Mouse (Mus musculus) G1E (cell line): ENCODE data around the gene Syne2. TPM values are rescaled to one million over a fixed set of nuclear protein-coding genes. Genes with fewer than 3 reads are reported as not detected.
"Not testable (repeated sequence)": the region's sequence is repeated elsewhere in the genome, so short reads cannot be mapped to it uniquely, and the experiment has no call there.

Experiments
- ATAC-seq: 2 replicates; pipeline ENCODE4 v1.8.0; 2016; ENCODE audit warnings: mild to moderate bottlenecking; ENCODE audit not compliant: insufficient number of reproducible peaks, poor library complexity, low FRiP score, severe bottlenecking; ENCODE audit errors: extremely low read depth
- DNase-seq: peaks from one replicate; pipeline ENCODE4 v3.0.0; 2012; ENCODE audit warnings: low spot score
- H3K27me3 ChIP-seq: 2 replicates; pipeline ENCODE4 v1.6.1; 2012; ENCODE audit warnings: mild to moderate bottlenecking, low read length, inconsistent platforms; ENCODE audit not compliant: insufficient read depth
- H3K36me3 ChIP-seq: replicated peaks from 2 replicates; pipeline ENCODE3; 2012; ENCODE audit warnings: mild to moderate bottlenecking, inconsistent platforms
- H3K4me1 ChIP-seq: 2 replicates; pipeline ENCODE4 v1.6.1; 2012; ENCODE audit warnings: low read depth, low read length, inconsistent platforms, mixed read lengths; ENCODE audit not compliant: insufficient read depth
- H3K4me3 ChIP-seq: 2 replicates; pipeline ENCODE4 v1.5.1; 2012; ENCODE audit warnings: low read depth, mild to moderate bottlenecking, inconsistent platforms, low read length, moderate library complexity, mixed read lengths
- H3K9me3 ChIP-seq: replicated peaks from 2 replicates; pipeline ENCODE4 v1.6.1; 2012; ENCODE audit warnings: inconsistent platforms
- CTCF ChIP-seq: IDR thresholded peaks from 2 replicates; pipeline ENCODE4 v1.5.1; 2012; ENCODE audit warnings: low read depth, low read length, inconsistent platforms, mixed read lengths
- GATA1 ChIP-seq: IDR thresholded peaks from 2 replicates; pipeline ENCODE4 v1.6.1; 2012; ENCODE audit warnings: borderline replicate concordance, low read length, inconsistent platforms, mixed read lengths
- GATA2 ChIP-seq: IDR thresholded peaks from 2 replicates; pipeline ENCODE4 v1.6.1; 2012; ENCODE audit warnings: low read depth, low read length, inconsistent platforms, borderline replicate concordance
- POLR2AphosphoS5 ChIP-seq: IDR thresholded peaks from 2 replicates; pipeline ENCODE4 v1.6.1; 2012; ENCODE audit warnings: low read depth, low read length, inconsistent platforms; ENCODE audit not compliant: insufficient replicate concordance
- TAL1 ChIP-seq: conservative IDR thresholded peaks from 2 replicates; pipeline ENCODE4 v1.6.1; 2012; ENCODE audit warnings: low read depth, low read length, inconsistent platforms, mixed read lengths
- polyA plus RNA-seq: library from polyadenylated mRNA; stranded (reverse); fragments of >175 nt; gene quantifications from 2 replicates; pipeline ENCODE4 v1.2.3, GENCODE M21; 2012
- total RNA-seq, 2 experiments: library from RNA; stranded (forward) in 1 of 2; stranded (reverse) in 1 of 2; fragments of 200-1000 nt in 1 of 2; fragments of >200 nt in 1 of 2; fragmentation: Nextera tagmentation in 1 of 2; gene quantifications; 2 replicates each; pipeline ENCODE4 v1.2.3; 2014 to 2017

The Syne2 gene
- total and polyA plus RNA-seq, 3 experiments, result 0.82 TPM; not detected in 2

- no peak for DNase-seq
- ATAC-seq, result no peak
These were observed 318.8 kb downstream of the Syne2 start for GRCm38 (mm10) chr12:76136701-76137100.

DNA sequence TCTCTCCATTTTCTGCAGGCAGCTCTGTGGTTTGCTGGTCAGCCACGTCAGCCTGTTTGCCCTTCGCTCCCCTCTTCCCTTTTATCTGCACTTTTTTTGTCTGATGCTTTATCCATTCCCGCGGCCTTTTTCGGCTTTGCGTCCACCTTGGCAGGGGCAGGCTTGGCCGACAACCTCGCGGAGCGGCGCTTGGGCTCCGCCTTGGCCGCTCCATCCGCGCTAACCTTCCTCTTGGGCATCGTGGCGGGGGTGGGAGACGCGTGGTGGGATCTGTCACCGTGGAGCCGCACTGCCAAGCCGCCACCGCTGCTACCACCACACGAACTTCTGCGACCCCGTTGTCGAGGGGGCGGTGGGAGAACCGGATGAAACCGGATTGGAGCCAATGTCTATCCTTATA, 334.5 kb downstream of the Syne2 start:
- not testable (repeated sequence) for H3K36me3 ChIP-seq, H3K4me1 ChIP-seq, H3K27me3 ChIP-seq, ATAC-seq, H3K9me3 ChIP-seq, DNase-seq, H3K4me3 ChIP-seq

More at GRCm38 (mm10) chr12:76136701-76137100, 318.8 kb downstream of the Syne2 start:
- no peaks in the 10 kb centered on the region for H3K4me1 ChIP-seq
- peaks cover 21% of the 10 kb centered on the region for H3K27me3 ChIP-seq
- H3K4me3 ChIP-seq, result no peak overlapping the region
- no peaks in the 10 kb centered on the region for H3K9me3 ChIP-seq
- no peaks in the 10 kb centered on the region for H3K36me3 ChIP-seq
- TF ChIP-seq GATA1, result no peak
- no peak for TF ChIP-seq TAL1
- TF ChIP-seq GATA2, result no peak
- no peak for TF ChIP-seq CTCF
- no peak for TF ChIP-seq POLR2AphosphoS5

Other genes with a start within 250 kb of the Syne2 start
- gene Ppp2r5e, start 221.9 kb upstream of the Syne2 start, total RNA-seq (2014; fragmentation: Nextera tagmentation), result 69.2 and 111 TPM in 2 replicates
- 19.3 and 20.4 TPM in 2 replicates for gene Ppp2r5e, start 221.9 kb upstream of the Syne2 start, total RNA-seq (2017)
- 74.6 and 107 TPM in 2 replicates for gene Ppp2r5e, start 221.9 kb upstream of the Syne2 start, polyA plus RNA-seq
- 19.5 and 22.2 TPM in 2 replicates for gene Wdr89, start 148.6 kb upstream of the Syne2 start, total RNA-seq (2014; fragmentation: Nextera tagmentation)
- 22.6 and 28.2 TPM in 2 replicates for gene Wdr89, start 148.6 kb upstream of the Syne2 start, total RNA-seq (2017)
- 8.7 and 11.3 TPM in 2 replicates for gene Wdr89, start 148.6 kb upstream of the Syne2 start, polyA plus RNA-seq
- 23.6 and 31.0 TPM in 2 replicates for gene Sgpp1, start 82.4 kb upstream of the Syne2 start, total RNA-seq (2014; fragmentation: Nextera tagmentation)
- 16.4 and 16.8 TPM in 2 replicates for gene Sgpp1, start 82.4 kb upstream of the Syne2 start, total RNA-seq (2017)
- 5.3 and 5.6 TPM in 2 replicates for gene Sgpp1, start 82.4 kb upstream of the Syne2 start, polyA plus RNA-seq